8 mouse cellular contexts compared by ENCODE assay signal in genomic region chr10:87860181-87861103, GRCm38 (mm10). TPM values are rescaled to one million over a fixed set of nuclear protein-coding genes. Genes with fewer than 3 reads are reported as not detected.
A peak's percentile ranks its signal among the peaks of the same experiment; 100 is the strongest.
DNase-seq lines count a peak whose midpoint lies in the region; ATAC-seq and TF ChIP-seq lines count a peak whose summit lies in the region.

No protein-coding gene starts in this region.

- H3K36me3 ChIP-seq in embryonic facial prominence, embryonic 15.5 days: no peaks in the 10 kb centered on the region
- peaks cover 3% of the 10 kb centered on the region; the same call in 1 of the 2 replicates for H3K36me3 ChIP-seq in heart, postnatal 0 days (replicated peaks; ENCODE audit: control insufficient read depth, insufficient read depth, low read length)
- H3K36me3 ChIP-seq in midbrain, embryonic 11.5 days (ENCODE audit: control insufficient read depth, insufficient read depth, low read length): no peaks in the 10 kb centered on the region

- peak overlapping the region; percentile 75 for H3K4me2 ChIP-seq in embryonic facial prominence, embryonic 15.5 days (replicated peaks)
- peak overlapping the region; percentile 75 for H3K4me2 ChIP-seq in heart, postnatal 0 days (ENCODE audit: low read depth, low read length)
- peak overlapping the region; percentile 77 for H3K4me2 ChIP-seq in midbrain, embryonic 11.5 days

- under 1% methylated on average over 30 of the region's 30 CpGs for WGBS in embryonic facial prominence, embryonic 15.5 days
- WGBS in heart, postnatal 0 days: 3% methylated on average over 30 of the region's 30 CpGs
- WGBS in midbrain, embryonic 11.5 days: 2% methylated on average over 30 of the region's 30 CpGs

- H3K9me3 ChIP-seq in embryonic facial prominence, embryonic 15.5 days (replicated peaks): no peaks in the 10 kb centered on the region
- H3K9me3 ChIP-seq in heart, postnatal 0 days (replicated peaks; ENCODE audit: control insufficient read depth, low read length): no peaks in the 10 kb centered on the region
- H3K9me3 ChIP-seq in midbrain, embryonic 11.5 days (ENCODE audit: control insufficient read depth, low read length): no peaks in the 10 kb centered on the region

- peaks cover 51% of the 10 kb centered on the region for H3K4me1 ChIP-seq in embryonic facial prominence, embryonic 15.5 days
- peaks cover 40% of the 10 kb centered on the region for H3K4me1 ChIP-seq in heart, postnatal 0 days (ENCODE audit: control insufficient read depth, insufficient read depth)
- H3K4me1 ChIP-seq in midbrain, embryonic 11.5 days (ENCODE audit: control insufficient read depth, insufficient read depth, low read length): peaks cover 6% of the 10 kb centered on the region; the same call in 1 of the 2 replicates

- ATAC-seq in embryonic facial prominence, embryonic 15.5 days (ENCODE audit: insufficient number of reproducible peaks, low FRiP score, low TSS enrichment, low read depth): no peak
- ATAC-seq in heart, postnatal 0 days (ENCODE audit: insufficient read depth, low read depth): peak; percentile 46
- ATAC-seq in midbrain, embryonic 11.5 days (ENCODE audit: low FRiP score): peak; percentile 69

- peak; percentile 23 for DNase-seq in right cerebral cortex, postnatal 4 days
- no peak for DNase-seq in right cerebral cortex, adult 2 months (ENCODE audit: low spot score in 2 of 2)
- peak; percentile 49 for DNase-seq in heart, postnatal 0 days (ENCODE audit: low spot score)
- DNase-seq in kidney, postnatal 25 days: peak; percentile 41 to 63
- peak; percentile 96 for DNase-seq in midbrain, embryonic 11.5 days (ENCODE audit: low spot score, missing footprints)
- no peak for DNase-seq in spleen, postnatal 14 days (ENCODE audit: low spot score in 2 of 2)
- no peak for DNase-seq in thymus, postnatal 0 days (ENCODE audit: low spot score)

- peak overlapping the region; percentile 34 for H3K9ac ChIP-seq in embryonic facial prominence, embryonic 15.5 days
- peak overlapping the region; percentile 73 for H3K9ac ChIP-seq in heart, postnatal 0 days (replicated peaks; ENCODE audit: low read depth, low read length)
- H3K9ac ChIP-seq in midbrain, embryonic 11.5 days (ENCODE audit: low read length): peak overlapping the region; percentile 54

- peak overlapping the region; percentile 92 for H3K27ac ChIP-seq in embryonic facial prominence, embryonic 15.5 days (replicated peaks)
- peak overlapping the region; percentile 86 for H3K27ac ChIP-seq in heart, postnatal 0 days (ENCODE audit: low read depth)
- no peak overlapping the region for H3K27ac ChIP-seq in midbrain, embryonic 11.5 days (ENCODE audit: low read depth, low read length)

- peak overlapping the region; percentile 51 for H3K4me3 ChIP-seq in embryonic facial prominence, embryonic 15.5 days (replicated peaks)
- peak overlapping the region; percentile 69 for H3K4me3 ChIP-seq in heart, postnatal 0 days (ENCODE audit: low read depth, low read length)
- peak overlapping the region; percentile 33 for H3K4me3 ChIP-seq in midbrain, embryonic 11.5 days (ENCODE audit: low read depth, low read length)

- no peaks in the 10 kb centered on the region for H3K27me3 ChIP-seq in embryonic facial prominence, embryonic 15.5 days
- no peaks in the 10 kb centered on the region for H3K27me3 ChIP-seq in heart, postnatal 0 days (ENCODE audit: control insufficient read depth, insufficient read depth, low read length)
- H3K27me3 ChIP-seq in midbrain, embryonic 11.5 days (ENCODE audit: control insufficient read depth, insufficient read depth, low read length): no peaks in the 10 kb centered on the region; the same call in 1 of the 2 replicates

- TF ChIP-seq EP300 in heart, postnatal 0 days (IDR thresholded peaks at IDR 0.05; ENCODE audit: low read depth): no peak

- no peak for TF ChIP-seq CTCF in heart, postnatal 0 days (IDR thresholded peaks at IDR 0.05; ENCODE audit: low read depth)

RNA-seq across cellular contexts. Expression of gene Igf1, which starts 2.4 kb away (rescaled TPM):
- polyA plus RNA-seq in embryonic facial prominence, embryonic 15.5 days (2015; fragmentation: Nextera tagmentation; extraction: Ambion mirVana): 62.8 and 77.8 TPM in 2 replicates
- total RNA-seq in heart, postnatal 0 days (2014; rRNA removed; ENCODE audit: low replicate concordance): 10.0 and 12.6 TPM in 2 replicates
- polyA plus RNA-seq in heart, postnatal 0 days (2015; fragmentation: Nextera tagmentation; extraction: Ambion mirVana): 23.4 and 26.8 TPM in 2 replicates
- 16.7 and 20.8 TPM in 2 replicates for polyA plus RNA-seq in midbrain, embryonic 11.5 days (2014; fragmentation: Nextera tagmentation; extraction: Ambion mirVana)
- 15.2 and 17.8 TPM in 2 replicates for polyA plus RNA-seq in thymus, postnatal 0 days (2015; fragmentation: Nextera tagmentation; extraction: Ambion mirVana)

Comparison
In these comparisons a context has a peak if more than half of its experiments do, and no peak if none do; other contexts are left out.
1. DNase-seq: peak in right cerebral cortex, postnatal 4 days (single experiment), heart, postnatal 0 days (single experiment), kidney, postnatal 25 days (2 of 2) and midbrain, embryonic 11.5 days (single experiment); none in right cerebral cortex, adult 2 months (0 of 2), spleen, postnatal 14 days (0 of 2) and thymus, postnatal 0 days (single experiment).
2. Peak in every context shown above with its lines, with median percentiles within 50 percentile points of each other: H3K4me2 ChIP-seq, H3K4me3 ChIP-seq and H3K9ac ChIP-seq.